Mouse (Mus musculus): ENCODE data around the gene Dop1b. TPM values are rescaled to one million over a fixed set of nuclear protein-coding genes. Genes with fewer than 3 reads are reported as not detected.

The Dop1b gene
- polyA plus RNA-seq, 1 experiment: 38.7 TPM

DNA sequence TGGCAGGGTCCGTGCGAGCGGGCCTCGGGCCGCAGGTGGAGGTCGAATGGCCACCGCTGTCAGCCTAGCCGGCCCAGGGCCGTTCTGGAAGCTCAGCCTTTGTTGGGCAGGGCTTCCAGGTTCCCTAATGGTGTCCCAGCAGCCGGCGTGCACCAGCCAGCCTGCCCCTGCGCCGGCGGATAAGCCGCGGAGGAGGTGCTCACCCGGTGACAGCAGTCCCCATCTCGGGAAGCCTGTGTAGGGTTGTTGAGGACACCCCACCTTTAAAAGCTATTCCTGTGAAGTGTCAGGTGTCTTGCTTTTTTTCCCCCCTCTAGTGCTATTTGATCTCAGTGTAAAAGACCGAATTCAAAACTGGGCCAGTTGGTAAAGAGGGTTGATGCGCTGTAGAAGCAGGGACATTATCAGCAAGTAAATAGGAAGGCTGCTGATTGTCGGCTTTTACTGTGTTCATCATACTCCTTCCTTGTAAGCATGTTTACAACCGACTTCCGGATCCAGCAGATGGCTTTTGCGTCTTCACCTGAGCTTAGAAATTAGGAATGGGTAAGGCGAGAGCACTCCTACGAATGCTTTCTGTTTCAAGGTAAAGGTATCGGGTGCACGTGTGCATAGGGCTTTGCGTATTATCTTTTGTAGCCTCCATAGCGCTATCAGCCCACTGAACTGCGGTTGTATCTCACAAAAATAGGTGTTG is 633 bp downstream of the Dop1b start:
- WGBS: 5% methylated on average over 31 of the region's 31 CpGs
- no peak for DNase-seq (ENCODE audit: low read depth, low spot score)

DNA sequence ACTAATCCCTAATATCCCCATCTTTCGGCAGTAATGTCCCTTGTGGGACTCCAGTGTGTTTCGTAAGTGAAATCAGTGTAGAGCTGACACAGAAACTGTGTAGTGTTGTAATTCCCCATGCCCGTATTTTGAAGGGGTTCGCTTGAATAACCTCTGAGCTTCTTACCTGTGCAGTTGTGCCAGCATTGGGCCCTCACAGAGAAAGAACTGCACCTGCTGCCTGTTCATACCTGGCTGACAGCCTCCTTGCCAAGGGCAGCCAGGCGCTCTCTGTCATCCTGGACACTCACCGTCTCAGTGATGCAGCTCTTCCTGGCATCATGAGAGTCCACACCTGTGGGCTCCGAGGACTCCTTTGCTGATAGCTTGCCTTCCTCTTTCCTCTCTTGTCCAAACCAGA is 1.3 kb downstream of the Dop1b start:
- DNase-seq (ENCODE audit: low read depth, low spot score): no peak
- 49% methylated on average over 7 of the region's 7 CpGs for WGBS

DNA sequence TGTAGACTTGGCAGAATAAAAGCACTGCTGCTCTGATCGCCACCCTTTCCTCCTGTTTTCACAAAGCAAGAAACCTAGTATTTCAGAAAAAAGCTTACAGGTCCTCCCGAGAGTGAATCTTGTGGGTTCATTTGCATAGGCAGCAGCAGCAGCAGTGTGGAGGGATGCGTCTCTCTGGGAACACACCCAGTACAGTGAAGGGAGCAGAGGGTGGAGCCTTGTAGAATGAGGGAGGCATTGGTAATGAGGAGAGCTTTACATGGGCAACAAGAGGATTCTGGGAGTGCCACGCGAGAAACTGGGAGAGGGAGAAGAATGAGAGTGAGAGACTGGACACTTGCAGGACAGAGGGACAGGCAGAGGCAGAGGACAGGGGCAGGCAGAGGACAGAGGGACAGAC is 2.7 kb downstream of the Dop1b start:
- DNase-seq (ENCODE audit: low read depth, low spot score): no peak
- WGBS: 21% methylated on average over 5 of the region's 5 CpGs

GRCm38 (mm10) chr16:93715826-93716225 is 4.1 kb downstream of the Dop1b start:
- 63% methylated on average over 6 of the region's 6 CpGs for WGBS
- DNase-seq (ENCODE audit: low read depth, low spot score): no peak

GRCm38 (mm10) chr16:93717299-93717703 is 5.6 kb downstream of the Dop1b start:
- no peak for DNase-seq (ENCODE audit: low read depth, low spot score)
- 48% methylated on average over 5 of the region's 5 CpGs for WGBS

GRCm38 (mm10) chr16:93721771-93722170 is 10.1 kb downstream of the Dop1b start:
- no peak for DNase-seq (ENCODE audit: low read depth, low spot score)
- 81% methylated on average over 5 of the region's 5 CpGs for WGBS

DNA sequence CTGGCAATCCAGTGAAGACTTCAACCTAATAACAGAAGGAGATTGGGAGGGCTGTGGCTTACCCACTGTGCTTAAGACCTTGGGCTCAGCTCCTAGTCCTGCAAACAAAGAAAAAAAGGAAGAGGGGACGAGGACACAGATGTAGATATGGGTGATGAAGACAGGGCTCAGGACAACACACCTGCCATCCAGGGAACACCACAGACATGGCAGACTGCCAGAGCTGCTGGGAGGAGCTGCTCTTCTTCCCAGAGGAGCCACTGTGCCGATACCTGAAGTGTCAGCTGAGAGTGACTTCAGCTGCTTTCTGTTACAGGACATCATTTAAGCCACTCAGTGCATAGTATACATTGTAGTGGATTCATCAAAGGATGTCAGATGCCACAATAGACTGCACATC is 10.8 kb downstream of the Dop1b start:
- WGBS: 44% methylated on average over 2 of the region's 2 CpGs

DNA sequence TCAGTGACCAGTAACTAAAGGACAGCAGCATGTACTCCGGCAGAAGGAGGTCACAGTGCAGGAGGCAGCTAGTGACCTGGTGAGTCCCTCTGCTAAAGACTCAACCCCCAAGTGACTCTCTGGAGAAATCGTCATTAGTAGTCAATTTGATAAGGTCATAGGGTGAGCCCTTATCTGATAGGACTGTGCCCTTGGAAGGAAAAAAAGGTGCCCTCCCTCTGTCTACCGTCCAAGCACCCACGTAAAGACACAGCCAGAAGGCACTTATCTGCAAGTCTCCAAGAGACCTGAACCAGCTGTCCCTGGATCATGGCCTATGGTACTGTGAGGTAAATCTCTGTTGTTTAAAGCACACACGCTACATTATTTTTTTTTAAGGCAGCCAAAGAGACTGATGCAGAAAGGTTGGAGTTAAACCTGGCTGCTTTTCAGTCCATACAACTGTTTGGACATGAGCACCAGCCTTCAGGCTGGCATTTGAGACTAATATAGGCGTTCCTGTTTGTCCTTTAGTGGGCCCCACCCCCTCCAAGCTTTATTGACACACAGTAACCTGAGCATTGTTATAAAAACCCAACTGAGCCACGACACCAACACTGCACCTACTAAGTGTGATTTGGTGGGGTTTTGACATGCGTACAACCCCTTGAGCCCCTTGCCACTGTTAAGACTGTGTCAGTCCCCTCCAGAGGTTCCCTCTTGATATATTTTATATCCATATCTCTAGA is 13.9 kb downstream of the Dop1b start:
- WGBS: 38% methylated on average over 8 of the region's 8 CpGs
- DNase-seq (ENCODE audit: low read depth, low spot score): no peak

More for the DNA sequence above, 10.8 kb downstream of the Dop1b start:
- no peak for DNase-seq (ENCODE audit: low read depth, low spot score)

GRCm38 (mm10) chr16:93726186-93726585 is 14.5 kb downstream of the Dop1b start:
- WGBS: 33% methylated on average over 4 of the region's 4 CpGs
- DNase-seq (ENCODE audit: low read depth, low spot score): no peak

DNA sequence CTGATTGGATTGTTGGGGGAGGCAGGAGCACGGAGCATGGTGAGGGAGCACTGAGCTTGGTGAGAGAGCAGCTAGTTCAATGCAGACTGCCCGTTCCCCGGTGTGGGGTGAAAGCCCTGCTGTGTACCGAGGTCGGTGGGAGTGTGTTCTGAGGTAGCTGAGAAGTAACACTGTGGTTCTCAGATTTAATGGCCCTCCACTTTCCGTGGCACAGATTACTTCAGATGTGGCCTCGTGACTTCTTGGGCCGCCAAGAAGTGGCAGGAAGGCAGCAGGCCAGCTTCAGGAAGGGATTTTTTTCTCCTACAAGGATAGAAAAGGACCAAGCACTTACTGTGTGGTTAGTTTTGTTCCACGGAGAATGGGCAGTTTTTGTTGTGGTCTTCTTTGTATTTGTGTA is 17.0 kb downstream of the Dop1b start:
- no peak for DNase-seq (ENCODE audit: low read depth, low spot score)
- 80% methylated on average over 9 of the region's 9 CpGs for WGBS

DNA sequence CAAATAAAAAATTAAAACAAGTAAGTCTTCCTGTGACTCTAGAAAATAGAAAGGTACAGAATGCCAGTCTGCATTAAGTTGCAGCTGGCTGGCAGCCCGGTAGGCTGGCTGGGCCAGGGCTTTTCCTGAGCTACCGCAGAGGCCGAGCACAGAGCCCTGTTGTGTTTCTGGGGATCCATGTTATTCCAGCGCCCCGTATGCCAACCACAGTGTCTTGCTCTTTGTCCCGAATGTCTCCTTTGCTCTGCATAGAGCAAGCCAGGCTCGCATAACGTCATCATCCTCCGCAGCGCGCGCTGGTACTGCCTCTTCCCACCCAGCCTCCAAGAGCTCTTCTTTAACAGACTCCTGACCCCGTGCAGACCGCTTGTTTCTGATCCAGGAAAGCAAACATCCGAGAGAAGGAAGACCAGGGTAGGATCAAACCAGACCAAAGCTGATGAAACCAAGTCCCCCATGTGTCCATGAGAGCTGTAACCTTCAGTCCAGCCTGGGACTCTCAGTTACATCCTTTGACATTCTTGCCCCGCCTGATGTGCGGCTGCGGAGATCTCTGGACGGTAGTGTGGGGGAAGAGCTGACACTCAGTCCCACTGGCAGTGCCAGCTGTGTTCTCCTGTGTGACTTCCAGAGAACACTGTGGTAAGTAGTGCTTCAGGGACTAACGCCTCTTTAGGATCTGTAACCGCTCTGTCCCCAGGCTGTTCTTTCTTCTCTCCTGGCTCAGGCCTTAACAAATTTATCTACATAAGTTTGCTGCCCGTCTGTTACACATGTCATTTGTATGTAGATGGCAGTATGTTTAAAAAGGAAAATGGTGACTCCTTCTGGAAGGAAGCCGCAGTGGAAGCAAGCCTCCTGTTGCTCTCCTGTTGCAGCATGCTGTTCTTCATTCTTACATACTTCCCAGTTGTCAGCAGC is 18.4 kb downstream of the Dop1b start:
- DNase-seq (ENCODE audit: low read depth, low spot score): no peak
- 83% methylated on average over 23 of the region's 23 CpGs for WGBS

DNA sequence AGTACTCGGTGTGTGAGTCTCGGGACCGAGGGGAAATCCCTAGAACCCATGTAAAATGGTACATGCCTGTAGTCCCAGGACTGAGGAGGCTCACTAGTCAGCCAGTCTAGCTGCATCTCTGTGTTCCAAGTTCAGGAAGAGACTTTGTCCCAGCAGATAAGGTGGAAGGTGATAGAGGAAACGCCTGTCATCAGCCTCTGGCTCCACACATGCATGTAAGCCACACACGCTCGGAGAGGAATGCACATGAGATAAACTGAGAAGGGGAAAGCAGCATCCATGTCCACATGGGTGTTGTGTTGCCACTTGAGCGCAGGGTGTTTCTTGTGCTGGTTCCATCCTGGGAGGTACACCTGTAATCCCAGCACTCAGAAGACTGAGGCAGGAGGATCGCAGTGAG is 19.6 kb downstream of the Dop1b start:
- no peak for DNase-seq (ENCODE audit: low read depth, low spot score)

DNA sequence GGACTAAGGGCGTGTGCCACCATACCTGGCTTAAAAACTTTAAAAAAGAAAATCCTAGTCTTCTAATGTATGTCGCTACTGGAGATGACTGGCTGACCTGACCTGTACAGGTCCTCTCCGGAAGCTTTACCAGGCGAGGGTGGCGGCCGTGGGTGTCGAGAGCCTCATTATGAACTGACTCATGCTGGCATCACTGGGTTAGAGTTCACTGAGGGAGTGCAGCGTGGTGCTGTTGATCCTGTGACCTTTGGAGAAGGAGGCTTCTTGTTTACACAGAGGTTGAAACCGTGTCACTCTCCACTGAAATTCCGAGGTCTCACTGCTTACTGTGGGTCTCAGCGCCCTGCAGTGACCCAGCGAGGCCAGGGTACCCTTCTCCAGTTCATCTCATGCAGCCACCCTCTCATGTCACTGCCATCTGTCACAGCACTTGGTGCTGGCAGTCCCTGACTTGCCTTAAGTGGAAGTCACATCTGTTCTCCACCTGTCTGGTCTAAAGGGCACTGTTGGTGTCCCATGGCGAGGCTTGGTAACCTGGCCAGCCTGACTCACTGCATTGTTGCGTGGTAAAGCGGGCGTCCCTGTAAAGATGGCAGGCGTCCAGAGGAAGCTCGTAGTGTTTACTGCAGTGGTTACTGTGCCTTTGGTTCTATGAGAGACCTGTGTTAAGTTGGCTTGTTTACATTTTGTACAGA is 21.3 kb downstream of the Dop1b start:
- peak; percentile 84 for DNase-seq (ENCODE audit: low read depth, low spot score)
- WGBS: 26% methylated on average over 18 of the region's 18 CpGs

More for the DNA sequence above, 19.6 kb downstream of the Dop1b start:
- 78% methylated on average over 8 of the region's 8 CpGs for WGBS

DNA sequence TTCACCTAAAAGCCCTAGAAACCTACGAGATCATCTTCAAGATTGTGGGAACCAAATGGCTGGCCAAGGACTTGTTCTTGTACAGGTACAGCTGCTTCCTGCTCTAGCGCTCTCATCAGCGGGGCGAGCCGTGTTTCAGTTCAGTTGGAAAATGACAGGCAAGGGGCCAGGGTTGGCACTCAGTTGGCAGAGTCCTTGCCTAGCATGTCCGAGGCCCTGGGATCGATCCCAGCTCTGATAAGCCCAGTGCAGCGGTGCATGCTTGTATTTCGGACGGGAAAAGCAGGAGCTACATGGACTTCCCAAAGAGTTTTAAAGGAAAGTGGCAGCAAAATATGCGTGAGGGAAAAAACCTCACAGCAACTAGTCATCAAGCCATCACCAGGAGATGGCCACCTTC is 27.5 kb downstream of the Dop1b start:
- DNase-seq (ENCODE audit: low read depth, low spot score): no peak
- WGBS: 93% methylated on average over 11 of the region's 11 CpGs

- 60% methylated on average over 1 of the region's 1 CpGs for WGBS
- DNase-seq (ENCODE audit: low read depth, low spot score): no peak
Measured at GRCm38 (mm10) chr16:93742903-93743302, 31.2 kb downstream of the Dop1b start.

DNA sequence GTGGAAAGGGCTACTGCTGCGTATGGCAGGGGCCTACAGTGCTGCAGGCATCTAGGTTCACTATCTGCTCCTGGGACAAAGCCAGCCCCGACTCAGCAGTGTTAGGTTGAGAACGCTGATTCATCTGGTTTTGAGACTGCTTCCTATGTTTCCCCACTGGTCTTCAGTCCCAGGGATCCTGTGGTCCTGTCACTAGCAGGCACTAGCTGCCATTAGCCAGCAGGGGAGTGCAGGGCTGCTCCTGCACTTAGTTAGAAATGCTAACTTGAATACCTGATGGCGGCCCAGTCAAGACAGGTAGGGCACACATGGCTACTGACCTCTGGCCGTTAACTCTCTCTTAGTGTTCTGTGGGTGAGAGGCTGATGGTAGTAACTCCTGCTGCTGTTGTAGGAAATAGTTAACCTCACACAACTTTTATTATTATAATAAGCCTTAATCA is 32.4 kb downstream of the Dop1b start:
- no peak for DNase-seq (ENCODE audit: low read depth, low spot score)
- 67% methylated on average over 5 of the region's 5 CpGs for WGBS

- WGBS: 77% methylated on average over 10 of the region's 10 CpGs
- no peak for DNase-seq (ENCODE audit: low read depth, low spot score)
Measured at GRCm38 (mm10) chr16:93744804-93745340, 33.2 kb downstream of the Dop1b start.

- no peak for DNase-seq (ENCODE audit: low read depth, low spot score)
- WGBS: 94% methylated on average over 8 of the region's 8 CpGs
Measured at GRCm38 (mm10) chr16:93746397-93746796, 34.7 kb downstream of the Dop1b start.

DNA sequence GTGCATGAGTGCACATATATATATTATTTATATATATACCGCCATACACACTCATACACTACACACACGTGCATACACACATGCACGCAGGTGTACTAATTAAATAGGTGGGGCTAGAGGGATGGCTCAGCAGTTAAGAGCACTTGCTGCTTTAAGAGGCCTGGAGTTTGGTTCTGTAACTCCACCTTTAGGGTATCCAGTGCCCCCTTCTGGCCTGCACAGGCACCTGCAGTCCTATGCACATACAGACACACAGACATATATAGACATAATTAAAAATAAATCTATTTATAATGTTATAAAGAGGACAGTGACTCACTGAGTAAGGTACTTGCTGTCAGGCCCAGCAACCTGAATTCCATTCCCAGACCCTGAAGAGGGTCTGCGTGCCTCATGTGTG is 35.3 kb downstream of the Dop1b start:
- 90% methylated on average over 4 of the region's 4 CpGs for WGBS
- DNase-seq (ENCODE audit: low read depth, low spot score): no peak
